Mouse (Mus musculus): ENCODE measurements around the gene Arhgap32. TPM values are rescaled to one million over a fixed set of nuclear protein-coding genes. Genes with fewer than 3 reads are reported as not detected.

Gene Arhgap32
- polyA plus RNA-seq, 1 experiment from 2014 or later, result 8.7 TPM

GRCm38 (mm10) chr9:32245237-32245636, 129.3 kb downstream of the Arhgap32 start:
- WGBS, result 96% methylated on average over 3 of the region's 3 CpGs
- peaks cover 14% of the 10 kb centered on the region for H3K4me1 ChIP-seq (replicated peaks)

DNA sequence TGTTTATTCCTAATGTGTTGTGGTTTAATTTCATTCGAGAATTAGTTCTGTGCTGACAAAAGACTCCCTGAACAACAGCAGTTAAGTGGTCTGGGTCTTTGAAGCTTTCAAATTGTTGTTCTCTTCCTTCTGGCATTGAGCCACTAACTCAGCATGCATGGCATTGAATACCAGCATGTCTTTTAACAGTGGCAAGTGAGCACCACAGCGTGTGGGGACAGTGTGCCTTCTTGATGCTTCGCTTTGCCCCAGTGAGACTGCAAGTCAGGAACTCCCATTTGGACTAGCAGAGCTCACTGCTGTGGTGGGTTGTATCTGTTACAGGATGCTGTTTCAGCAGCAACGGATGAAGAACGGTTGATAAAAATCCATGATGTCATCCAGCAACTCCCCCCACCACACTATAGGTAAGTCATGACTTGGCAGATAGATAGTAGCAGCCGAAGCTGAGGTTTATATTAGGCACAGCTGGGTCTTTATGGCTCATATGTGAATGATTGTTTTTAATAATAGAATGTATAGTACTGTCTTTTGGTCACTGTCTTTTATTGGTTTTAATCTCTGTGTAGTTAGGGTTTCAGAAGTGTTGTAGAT, 130.3 kb downstream of the Arhgap32 start:
- no peak overlapping the region for H3K9ac ChIP-seq (replicated peaks)
- WGBS, result 49% methylated on average over 6 of the region's 6 CpGs

More at GRCm38 (mm10) chr9:32245237-32245636, 129.3 kb downstream of the Arhgap32 start:
- no peak overlapping the region for H3K9ac ChIP-seq (replicated peaks)
- no peak overlapping the region for H3K4me3 ChIP-seq (replicated peaks)
- H3K4me2 ChIP-seq (replicated peaks), result no peak overlapping the region
- H3K27ac ChIP-seq, result no peak overlapping the region
- no peaks in the 10 kb centered on the region for H3K27me3 ChIP-seq
- no peak for ATAC-seq
- H3K9me3 ChIP-seq, result no peaks in the 10 kb centered on the region
- H3K36me3 ChIP-seq, result peaks cover 22% of the 10 kb centered on the region

DNA sequence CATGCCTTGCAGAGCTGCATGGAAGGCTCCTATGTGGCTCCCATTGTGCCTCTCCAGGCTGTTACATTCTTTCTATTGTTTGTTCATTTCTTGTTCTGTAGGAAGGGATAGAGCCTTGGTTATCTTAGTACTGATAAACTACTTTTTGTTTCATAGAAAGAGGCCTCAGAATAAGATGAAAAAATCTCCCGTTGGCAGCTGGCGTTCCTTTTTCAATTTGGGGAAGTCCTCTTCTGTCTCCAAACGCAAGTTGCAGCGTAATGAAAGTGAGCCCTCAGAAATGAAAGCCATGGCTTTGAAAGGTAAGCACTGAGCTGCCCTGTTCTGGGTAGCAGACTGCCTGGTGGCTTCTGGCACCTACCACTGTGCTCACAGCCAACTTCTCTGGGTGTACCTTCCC, 134.6 kb downstream of the Arhgap32 start:
- Histone ChIP-seq H3K9me3 (no peaks in the 10 kb centered on the region), H3K27me3 (no peaks in the 10 kb centered on the region), H3K4me3 (replicated peaks) (no peak overlapping the region), H3K36me3 (peaks cover 59% of the 10 kb centered on the region), H3K4me2 (replicated peaks) (no peak overlapping the region), H3K27ac (no peak overlapping the region), H3K4me1 (replicated peaks) (peaks cover 11% of the 10 kb centered on the region), H3K9ac (replicated peaks) (no peak overlapping the region)
- 88% methylated on average over 4 of the region's 4 CpGs for WGBS
- ATAC-seq, result no peak

More for the DNA sequence above, 130.3 kb downstream of the Arhgap32 start:
- peaks cover 31% of the 10 kb centered on the region for H3K36me3 ChIP-seq
- peak; percentile 74; the same call in 1 of the 2 replicates for ATAC-seq
- H3K4me2 ChIP-seq (replicated peaks), result no peak overlapping the region
- H3K4me1 ChIP-seq (replicated peaks), result peaks cover 14% of the 10 kb centered on the region
- no peaks in the 10 kb centered on the region for H3K9me3 ChIP-seq
- H3K4me3 ChIP-seq (replicated peaks), result no peak overlapping the region
- H3K27ac ChIP-seq, result no peak overlapping the region
- H3K27me3 ChIP-seq, result no peaks in the 10 kb centered on the region

GRCm38 (mm10) chr9:32253721-32254120, 137.8 kb downstream of the Arhgap32 start:
- H3K36me3 ChIP-seq, result peaks cover 80% of the 10 kb centered on the region
- WGBS, result 94% methylated on average over 4 of the region's 4 CpGs
- no peaks in the 10 kb centered on the region for H3K4me1 ChIP-seq (replicated peaks)

DNA sequence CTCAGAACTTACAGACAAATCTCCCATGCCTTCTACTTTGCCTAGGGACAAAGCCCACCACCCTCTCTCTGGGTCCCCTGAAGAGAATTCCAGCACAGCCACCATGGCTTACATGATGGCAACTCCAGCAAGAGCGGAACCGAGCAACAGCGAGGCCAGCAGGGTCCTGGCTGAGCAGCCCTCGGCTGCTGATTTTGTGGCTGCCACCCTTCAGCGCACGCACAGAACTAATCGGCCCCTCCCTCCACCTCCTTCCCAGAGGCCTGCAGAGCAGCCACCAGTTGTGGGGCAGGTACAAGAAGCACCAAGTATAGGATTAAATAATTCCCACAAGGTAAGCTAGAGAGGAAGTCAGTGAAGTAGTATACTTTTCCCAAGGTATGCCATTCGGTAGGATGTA, 141.4 kb downstream of the Arhgap32 start:
- Histone ChIP-seq H3K4me2 (replicated peaks) (no peak overlapping the region), H3K36me3 (peaks cover 84% of the 10 kb centered on the region), H3K27ac (no peak overlapping the region), H3K27me3 (no peaks in the 10 kb centered on the region), H3K4me1 (replicated peaks) (no peaks in the 10 kb centered on the region), H3K4me3 (replicated peaks) (no peak overlapping the region), H3K9ac (replicated peaks) (no peak overlapping the region), H3K9me3 (no peaks in the 10 kb centered on the region)
- WGBS, result 64% methylated on average over 8 of the region's 8 CpGs
- no peak for ATAC-seq

More at GRCm38 (mm10) chr9:32253721-32254120, 137.8 kb downstream of the Arhgap32 start:
- H3K27me3 ChIP-seq, result no peaks in the 10 kb centered on the region
- no peak overlapping the region for H3K4me2 ChIP-seq (replicated peaks)
- H3K27ac ChIP-seq, result no peak overlapping the region
- no peak overlapping the region for H3K4me3 ChIP-seq (replicated peaks)
- no peak for ATAC-seq
- H3K9me3 ChIP-seq, result no peaks in the 10 kb centered on the region
- no peak overlapping the region for H3K9ac ChIP-seq (replicated peaks)

DNA sequence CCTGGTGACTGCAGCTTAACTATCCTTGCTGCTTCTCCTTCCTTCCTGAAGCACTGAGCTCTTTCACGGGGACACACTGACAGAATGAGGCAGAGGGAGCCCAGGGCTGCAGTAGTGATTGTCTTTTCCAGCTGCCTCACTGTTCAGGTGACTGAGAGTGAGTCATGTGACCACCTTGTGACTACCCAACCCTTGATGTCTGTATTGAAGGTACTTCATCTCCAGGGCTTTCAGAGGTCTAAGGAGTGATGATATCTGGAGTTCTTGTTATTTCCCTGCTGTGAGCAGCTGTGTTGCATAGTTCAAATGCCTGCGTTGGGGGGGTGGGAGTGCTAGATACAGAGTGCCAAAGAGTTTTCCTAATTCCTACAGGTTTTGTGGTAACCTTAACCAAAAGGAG, 141.9 kb downstream of the Arhgap32 start:
- no peak overlapping the region for H3K4me3 ChIP-seq (replicated peaks)
- no peak overlapping the region for H3K27ac ChIP-seq
- H3K27me3 ChIP-seq, result no peaks in the 10 kb centered on the region
- WGBS, result 75% methylated on average over 2 of the region's 2 CpGs
- H3K9me3 ChIP-seq, result no peaks in the 10 kb centered on the region
- peaks cover 85% of the 10 kb centered on the region for H3K36me3 ChIP-seq
- ATAC-seq, result no peak
- no peaks in the 10 kb centered on the region for H3K4me1 ChIP-seq (replicated peaks)
- no peak overlapping the region for H3K4me2 ChIP-seq (replicated peaks)
- no peak overlapping the region for H3K9ac ChIP-seq (replicated peaks)

- Histone ChIP-seq H3K4me1 (replicated peaks) (no peaks in the 10 kb centered on the region), H3K9me3 (no peaks in the 10 kb centered on the region), H3K9ac (replicated peaks) (no peak overlapping the region), H3K27me3 (no peaks in the 10 kb centered on the region), H3K4me3 (replicated peaks) (no peak overlapping the region), H3K4me2 (replicated peaks) (no peak overlapping the region), H3K27ac (no peak overlapping the region), H3K36me3 (no peaks in the 10 kb centered on the region)
- peak; percentile 69; the same call in 1 of the 2 replicates for ATAC-seq
- WGBS, result 11% methylated on average over 5 of the region's 5 CpGs
Measured at GRCm38 (mm10) chr9:32271896-32272444, 156.0 kb downstream of the Arhgap32 start.

DNA sequence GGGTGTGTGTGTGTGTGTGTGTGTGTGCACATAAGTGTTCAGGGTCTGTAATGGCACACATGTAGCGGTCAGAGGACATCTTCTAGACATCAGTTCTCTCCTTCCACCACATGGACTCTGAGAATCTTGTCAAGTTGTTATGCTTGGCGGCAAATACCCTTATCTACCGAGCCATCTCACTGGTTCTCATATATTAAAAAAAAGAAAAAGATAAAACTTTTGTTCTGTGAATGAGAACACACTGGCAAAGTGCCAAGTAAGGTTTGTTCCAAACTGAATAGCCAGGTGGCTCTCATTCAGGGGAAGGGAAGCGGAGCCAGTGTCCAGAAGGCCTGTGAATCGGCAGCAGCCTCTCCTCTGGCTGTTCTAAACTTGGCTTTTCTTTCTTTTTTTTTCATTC, 162.1 kb downstream of the Arhgap32 start:
- H3K9ac ChIP-seq (replicated peaks), result no peak overlapping the region
- no peaks in the 10 kb centered on the region for H3K36me3 ChIP-seq
- H3K4me1 ChIP-seq (replicated peaks), result no peaks in the 10 kb centered on the region
- no peaks in the 10 kb centered on the region for H3K27me3 ChIP-seq
- H3K4me2 ChIP-seq (replicated peaks), result no peak overlapping the region
- 87% methylated on average over 5 of the region's 5 CpGs for WGBS
- H3K4me3 ChIP-seq (replicated peaks), result no peak overlapping the region
- ATAC-seq, result no peak
- no peak overlapping the region for H3K27ac ChIP-seq
- H3K9me3 ChIP-seq, result no peaks in the 10 kb centered on the region

GRCm38 (mm10) chr9:32279789-32280188, 163.9 kb downstream of the Arhgap32 start:
- no peaks in the 10 kb centered on the region for H3K4me1 ChIP-seq (replicated peaks)
- H3K36me3 ChIP-seq, result no peaks in the 10 kb centered on the region
- ATAC-seq, result no peak
- H3K27ac ChIP-seq, result no peak overlapping the region
- H3K4me2 ChIP-seq (replicated peaks), result no peak overlapping the region
- H3K4me3 ChIP-seq (replicated peaks), result no peak overlapping the region
- no peaks in the 10 kb centered on the region for H3K9me3 ChIP-seq
- no peak overlapping the region for H3K9ac ChIP-seq (replicated peaks)
- H3K27me3 ChIP-seq, result no peaks in the 10 kb centered on the region
- 68% methylated on average over 3 of the region's 3 CpGs for WGBS

- Histone ChIP-seq H3K4me3 (replicated peaks) (no peak overlapping the region), H3K9me3 (no peaks in the 10 kb centered on the region), H3K27ac (no peak overlapping the region), H3K4me1 (replicated peaks) (no peaks in the 10 kb centered on the region), H3K4me2 (replicated peaks) (no peak overlapping the region), H3K27me3 (no peaks in the 10 kb centered on the region), H3K9ac (replicated peaks) (no peak overlapping the region), H3K36me3 (no peaks in the 10 kb centered on the region)
- WGBS, result 93% methylated on average over 5 of the region's 5 CpGs
- no peak for ATAC-seq
Measured at GRCm38 (mm10) chr9:32280456-32280855, 164.5 kb downstream of the Arhgap32 start.

GRCm38 (mm10) chr9:32283591-32283990, 167.7 kb downstream of the Arhgap32 start:
- no peak overlapping the region for H3K27ac ChIP-seq
- no peaks in the 10 kb centered on the region for H3K9me3 ChIP-seq
- no peaks in the 10 kb centered on the region for H3K27me3 ChIP-seq
- no peaks in the 10 kb centered on the region for H3K4me1 ChIP-seq (replicated peaks)
- H3K9ac ChIP-seq (replicated peaks), result no peak overlapping the region
- WGBS, result 81% methylated on average over 5 of the region's 5 CpGs
- H3K36me3 ChIP-seq, result no peaks in the 10 kb centered on the region
- H3K4me3 ChIP-seq (replicated peaks), result no peak overlapping the region
- ATAC-seq, result no peak
- H3K4me2 ChIP-seq (replicated peaks), result no peak overlapping the region

- ATAC-seq, result no peak
- Histone ChIP-seq H3K36me3 (no peaks in the 10 kb centered on the region), H3K4me2 (replicated peaks) (no peak overlapping the region), H3K27me3 (no peaks in the 10 kb centered on the region), H3K4me3 (replicated peaks) (no peak overlapping the region), H3K9ac (replicated peaks) (no peak overlapping the region), H3K9me3 (no peaks in the 10 kb centered on the region), H3K4me1 (replicated peaks) (peaks cover 8% of the 10 kb centered on the region), H3K27ac (no peak overlapping the region)
- 69% methylated on average over 7 of the region's 7 CpGs for WGBS
Measured at GRCm38 (mm10) chr9:32291618-32292017, 175.7 kb downstream of the Arhgap32 start.

DNA sequence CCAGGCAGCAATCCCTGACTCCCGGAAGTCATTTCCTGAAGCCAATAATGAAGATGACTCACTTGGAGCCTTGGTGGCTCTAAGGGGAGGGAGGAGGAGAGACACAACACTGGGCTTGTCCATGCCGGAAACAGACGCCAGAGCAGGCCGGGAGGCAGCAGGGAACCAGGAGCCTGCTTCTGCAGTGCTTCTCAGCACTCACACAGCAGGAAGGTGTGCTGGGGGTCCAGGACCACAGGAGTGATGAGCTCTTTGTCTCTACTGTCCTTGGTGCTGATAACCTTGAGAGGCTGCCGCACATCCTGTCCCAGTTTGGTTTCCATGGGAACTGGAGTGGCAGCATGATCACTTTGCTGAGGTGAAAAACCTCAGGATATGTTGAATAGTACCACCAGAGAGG, 176.8 kb downstream of the Arhgap32 start:
- no peaks in the 10 kb centered on the region for H3K36me3 ChIP-seq
- peak; percentile 70 for ATAC-seq
- H3K27ac ChIP-seq, result peak overlapping the region; percentile 35
- WGBS, result 41% methylated on average over 5 of the region's 5 CpGs
- H3K9ac ChIP-seq (replicated peaks), result no peak overlapping the region
- no peaks in the 10 kb centered on the region for H3K27me3 ChIP-seq
- H3K9me3 ChIP-seq, result no peaks in the 10 kb centered on the region
- H3K4me1 ChIP-seq (replicated peaks), result peaks cover 8% of the 10 kb centered on the region
- H3K4me2 ChIP-seq (replicated peaks), result no peak overlapping the region
- H3K4me3 ChIP-seq (replicated peaks), result no peak overlapping the region
